Mouse (Mus musculus) E14TG2a.4 (cell line): ENCODE data around the gene Pabpc6.

Experiments used
- CTCF ChIP-seq: conservative IDR thresholded peaks from 2 replicates; pipeline ENCODE4 v1.5.1; 2014; ENCODE audit warnings: low read length
- NANOG ChIP-seq: IDR thresholded peaks from 2 replicates; pipeline ENCODE4 v1.6.1; 2014; ENCODE audit warnings: borderline replicate concordance, low read length, mixed read lengths
- POU5F1 ChIP-seq: IDR thresholded peaks from 2 replicates; pipeline ENCODE4 v1.6.1; 2014; ENCODE audit warnings: low read length, borderline replicate concordance

DNA sequence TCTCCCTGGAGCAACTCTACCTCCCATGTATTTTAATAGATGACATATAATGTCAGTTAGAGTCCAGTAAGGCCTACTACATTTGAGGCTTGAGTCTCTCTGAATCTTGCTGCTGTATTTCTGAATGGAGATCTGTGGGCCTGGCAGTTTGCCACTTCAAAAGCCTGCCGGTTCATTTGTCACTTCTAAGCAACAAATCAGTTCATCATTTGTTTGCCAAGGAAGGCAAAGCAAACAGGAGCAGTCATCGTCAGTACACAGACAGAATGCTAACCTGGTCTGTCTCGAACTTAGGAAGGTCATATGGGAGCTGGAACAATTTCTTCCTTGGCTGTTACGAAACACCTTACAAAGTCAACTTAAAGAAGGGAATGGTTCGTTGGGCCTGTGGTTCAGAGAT, 37.4 kb downstream of the Pabpc6 start:
- TF ChIP-seq CTCF (no peak), POU5F1 (no peak), NANOG (no peak)
